Mouse (Mus musculus): Measurements from ENCODE around the gene Cldn5. TPM values are rescaled to one million over a fixed set of nuclear protein-coding genes. Genes with fewer than 3 reads are reported as not detected.
A peak's percentile ranks its signal among the peaks of the same experiment; 100 is the strongest.

Gene Cldn5
- polyA plus RNA-seq, 1 experiment: not detected

DNA sequence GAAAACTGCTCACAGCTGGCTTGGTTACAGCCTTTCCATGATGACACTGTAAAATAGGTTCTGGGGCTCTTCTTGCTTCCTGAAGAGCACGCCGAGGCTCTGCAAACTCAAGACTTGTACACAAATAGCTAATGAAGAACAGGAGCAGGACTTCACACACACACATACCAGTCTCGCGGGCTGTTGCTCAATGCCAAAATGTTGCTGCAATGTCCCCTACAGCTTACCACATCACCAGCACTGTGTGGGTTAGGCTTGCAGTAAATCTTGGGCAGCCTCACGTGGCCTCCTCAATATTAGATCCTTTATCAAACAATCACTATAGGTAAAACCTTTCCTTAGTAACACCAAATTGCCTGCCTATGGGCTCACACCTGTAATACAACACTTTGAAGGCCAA, 32.4 kb downstream of the Cldn5 start:
- no peak for TF ChIP-seq CTCF (IDR thresholded peaks at IDR 0.05; ENCODE audit: borderline replicate concordance, insufficient read depth, low read length)
- TF ChIP-seq POLR2A (IDR thresholded peaks at IDR 0.05; ENCODE audit: low read depth, low read length): no peak
- Histone ChIP-seq H3K4me3 (ENCODE audit: insufficient read depth, low read length) (no peak overlapping the region), H3K4me1 (ENCODE audit: control insufficient read depth, insufficient read depth, low read length) (peaks cover 6% of the 10 kb centered on the region; the same call in 1 of the 2 replicates), H3K27ac (ENCODE audit: insufficient read depth, low read length) (no peak overlapping the region)

GRCm38 (mm10) chr16:18811032-18811431, 34.4 kb downstream of the Cldn5 start:
- Histone ChIP-seq H3K27ac (ENCODE audit: insufficient read depth, low read length) (no peak overlapping the region), H3K4me3 (ENCODE audit: insufficient read depth, low read length) (peak overlapping the region; percentile 80), H3K4me1 (ENCODE audit: control insufficient read depth, insufficient read depth, low read length) (peaks cover 6% of the 10 kb centered on the region; the same call in 1 of the 2 replicates)
- no peak for TF ChIP-seq POLR2A (IDR thresholded peaks at IDR 0.05; ENCODE audit: low read depth, low read length)
- TF ChIP-seq CTCF (IDR thresholded peaks at IDR 0.05; ENCODE audit: borderline replicate concordance, insufficient read depth, low read length): no peak

DNA sequence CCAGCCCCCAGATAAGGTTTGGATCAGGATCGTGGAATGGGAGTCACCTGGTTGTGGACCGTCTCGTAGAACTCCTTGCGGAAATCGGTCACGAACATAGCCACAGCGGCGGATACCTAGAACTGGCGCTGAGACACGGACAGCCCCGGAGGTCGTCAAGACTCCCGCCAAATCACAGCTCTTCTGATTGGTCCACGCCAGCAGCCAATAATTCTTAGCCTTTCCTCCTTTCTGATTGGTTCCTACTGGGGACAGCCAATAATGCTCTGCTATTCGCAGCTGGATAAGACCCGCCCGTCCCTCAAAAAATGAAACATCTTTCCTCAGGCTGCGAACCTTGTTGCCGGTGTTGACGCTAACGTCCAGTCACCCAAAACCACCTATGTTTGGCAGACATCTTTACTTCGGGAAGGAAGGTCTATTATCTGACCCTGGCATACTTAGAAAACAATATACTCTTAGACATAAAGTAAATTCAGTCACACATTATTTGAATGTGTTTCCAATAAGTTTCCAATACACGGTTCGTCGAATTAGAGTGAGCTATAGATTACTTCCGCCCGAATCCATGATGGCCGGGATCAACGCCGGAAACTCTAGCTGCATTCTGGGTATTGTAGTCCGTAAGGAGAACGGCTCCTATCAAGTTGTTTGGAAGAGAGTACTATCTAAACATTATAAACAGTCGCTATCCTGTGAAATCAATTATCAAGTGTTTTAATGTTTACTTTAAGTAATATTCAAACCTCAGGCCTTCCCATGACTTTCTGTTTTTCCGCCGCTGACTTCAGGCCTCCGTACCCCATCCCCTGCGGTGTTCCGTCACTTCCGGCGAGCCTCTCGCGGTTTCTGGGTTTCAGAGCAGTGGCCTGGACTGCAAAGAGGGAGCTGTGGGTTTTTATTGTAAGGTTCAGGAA, 35.1 kb downstream of the Cldn5 start, which contains the start of the genes Ufd1 and Cdc45:
Ufd1 (plus strand) TSS at position 312 of the 917 bp plus-strand sequence.
Cdc45 (minus strand) TSS at position 520 of the 917 bp plus-strand sequence.
- Histone ChIP-seq H3K27ac (ENCODE audit: insufficient read depth, low read length) (peak within 1 kb of the TSS; percentile 75), H3K4me1 (ENCODE audit: control insufficient read depth, insufficient read depth, low read length) (peaks cover 6% of the 10 kb centered on the region; the same call in 1 of the 2 replicates), H3K4me3 (ENCODE audit: insufficient read depth, low read length) (peak within 1 kb of the TSS; percentile 80)
- TF ChIP-seq POLR2A (IDR thresholded peaks at IDR 0.05; ENCODE audit: low read depth, low read length) (peak; percentile 77), CTCF (IDR thresholded peaks at IDR 0.05; ENCODE audit: borderline replicate concordance, insufficient read depth, low read length) (no peak)

- Histone ChIP-seq H3K4me3 (ENCODE audit: insufficient read depth, low read length) (peak overlapping the region; percentile 80), H3K4me1 (ENCODE audit: control insufficient read depth, insufficient read depth, low read length) (peaks cover 6% of the 10 kb centered on the region; the same call in 1 of the 2 replicates), H3K27ac (ENCODE audit: insufficient read depth, low read length) (peak overlapping the region; percentile 75)
- TF ChIP-seq CTCF (IDR thresholded peaks at IDR 0.05; ENCODE audit: borderline replicate concordance, insufficient read depth, low read length) (no peak), POLR2A (IDR thresholded peaks at IDR 0.05; ENCODE audit: low read depth, low read length) (no peak)
Measured at GRCm38 (mm10) chr16:18812385-18812910, 35.8 kb downstream of the Cldn5 start.

DNA sequence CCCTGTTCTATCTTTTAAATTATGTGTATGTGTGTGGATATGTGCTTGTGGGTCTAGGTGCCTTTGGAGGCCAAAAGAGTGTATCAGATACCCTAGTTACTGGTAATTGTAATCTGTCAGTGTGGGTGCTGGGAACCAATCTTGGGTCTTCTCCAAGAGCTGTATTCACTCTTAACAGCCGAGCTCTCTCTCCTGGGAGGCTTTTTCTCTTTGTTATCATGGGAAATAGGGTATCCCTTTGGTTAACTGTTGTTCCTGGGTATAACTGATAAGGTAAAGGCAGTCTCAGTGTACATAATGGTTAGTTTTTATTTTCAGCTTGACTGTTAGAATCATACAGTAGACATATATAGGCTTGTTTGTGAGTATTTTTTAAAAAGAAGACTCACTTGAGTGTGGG, 45.7 kb downstream of the Cldn5 start:
- H3K4me1 ChIP-seq (ENCODE audit: control insufficient read depth, insufficient read depth, low read length): no peaks in the 10 kb centered on the region
- no peak overlapping the region for H3K4me3 ChIP-seq (ENCODE audit: insufficient read depth, low read length)
- no peak for TF ChIP-seq CTCF (IDR thresholded peaks at IDR 0.05; ENCODE audit: borderline replicate concordance, insufficient read depth, low read length)
- no peak for TF ChIP-seq POLR2A (IDR thresholded peaks at IDR 0.05; ENCODE audit: low read depth, low read length)
- H3K27ac ChIP-seq (ENCODE audit: insufficient read depth, low read length): no peak overlapping the region

DNA sequence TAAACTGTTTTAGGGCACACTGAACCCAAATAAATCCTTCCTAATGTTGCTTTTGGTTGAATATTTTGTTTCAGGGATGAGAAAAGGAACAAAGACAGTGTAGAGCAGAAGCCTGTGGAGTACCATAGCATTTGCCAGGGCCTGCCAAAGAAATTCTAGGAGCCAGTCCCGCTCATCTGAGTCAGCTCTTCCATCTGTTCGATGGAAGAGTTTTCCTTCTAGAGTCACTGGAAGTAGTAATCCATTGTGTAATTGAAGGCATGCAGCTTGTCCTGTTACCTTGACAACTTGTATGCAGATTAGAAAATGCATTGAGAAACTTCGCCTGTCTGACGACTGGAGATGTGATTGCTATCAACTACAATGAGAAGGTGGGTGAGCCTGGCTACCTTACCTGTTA, 46.3 kb downstream of the Cldn5 start:
- TF ChIP-seq CTCF (IDR thresholded peaks at IDR 0.05; ENCODE audit: borderline replicate concordance, insufficient read depth, low read length): no peak
- no peak for TF ChIP-seq POLR2A (IDR thresholded peaks at IDR 0.05; ENCODE audit: low read depth, low read length)
- no peak overlapping the region for H3K27ac ChIP-seq (ENCODE audit: insufficient read depth, low read length)
- no peaks in the 10 kb centered on the region for H3K4me1 ChIP-seq (ENCODE audit: control insufficient read depth, insufficient read depth, low read length)
- H3K4me3 ChIP-seq (ENCODE audit: insufficient read depth, low read length): no peak overlapping the region

Other genes starting within 250 kb of the Cldn5 start
- gene Tbx1, start 186.2 kb upstream of the Cldn5 start, polyA plus RNA-seq (2011; ENCODE audit: insufficient read length, low read depth, missing spikeins): 2.8 and 3.3 TPM in 2 replicates
- gene Gp1bb, start 154.4 kb upstream of the Cldn5 start, polyA plus RNA-seq (2011; ENCODE audit: insufficient read length, low read depth, missing spikeins): 2.4 and 3.9 TPM in 2 replicates
- 17.8 and 20.1 TPM in 2 replicates for gene Gm49601, start 150.4 kb upstream of the Cldn5 start, polyA plus RNA-seq (2011; ENCODE audit: insufficient read length, low read depth, missing spikeins)
- gene Sept5, start 146.9 kb upstream of the Cldn5 start, polyA plus RNA-seq (2011; ENCODE audit: insufficient read length, low read depth, missing spikeins): 82.3 and 89.3 TPM in 2 replicates
- 89.6 and 90.8 TPM in 2 replicates for gene Ufd1, start 34.9 kb downstream of the Cldn5 start, polyA plus RNA-seq (2011; ENCODE audit: insufficient read length, low read depth, missing spikeins)
- 17.2 and 20.3 TPM in 2 replicates for gene Cdc45, start 35.1 kb downstream of the Cldn5 start, polyA plus RNA-seq (2011; ENCODE audit: insufficient read length, low read depth, missing spikeins)
- gene 2510002D24Rik, start 59.7 kb downstream of the Cldn5 start, polyA plus RNA-seq (2011; ENCODE audit: insufficient read length, low read depth, missing spikeins): 7.9 and 11.7 TPM in 2 replicates
- gene Gm28539, start 59.7 kb downstream of the Cldn5 start, polyA plus RNA-seq (2011; ENCODE audit: insufficient read length, low read depth, missing spikeins): 4.2 and 5.7 TPM in 2 replicates
- 43.7 and 43.9 TPM in 2 replicates for gene Mrpl40, start 100.0 kb downstream of the Cldn5 start, polyA plus RNA-seq (2011; ENCODE audit: insufficient read length, low read depth, missing spikeins)
- 48.8 and 59.8 TPM in 2 replicates for gene Hira, start 100.2 kb downstream of the Cldn5 start, polyA plus RNA-seq (2011; ENCODE audit: insufficient read length, low read depth, missing spikeins)